ENCODE assay signal across 9 mouse cellular contexts in the genomic region with DNA sequence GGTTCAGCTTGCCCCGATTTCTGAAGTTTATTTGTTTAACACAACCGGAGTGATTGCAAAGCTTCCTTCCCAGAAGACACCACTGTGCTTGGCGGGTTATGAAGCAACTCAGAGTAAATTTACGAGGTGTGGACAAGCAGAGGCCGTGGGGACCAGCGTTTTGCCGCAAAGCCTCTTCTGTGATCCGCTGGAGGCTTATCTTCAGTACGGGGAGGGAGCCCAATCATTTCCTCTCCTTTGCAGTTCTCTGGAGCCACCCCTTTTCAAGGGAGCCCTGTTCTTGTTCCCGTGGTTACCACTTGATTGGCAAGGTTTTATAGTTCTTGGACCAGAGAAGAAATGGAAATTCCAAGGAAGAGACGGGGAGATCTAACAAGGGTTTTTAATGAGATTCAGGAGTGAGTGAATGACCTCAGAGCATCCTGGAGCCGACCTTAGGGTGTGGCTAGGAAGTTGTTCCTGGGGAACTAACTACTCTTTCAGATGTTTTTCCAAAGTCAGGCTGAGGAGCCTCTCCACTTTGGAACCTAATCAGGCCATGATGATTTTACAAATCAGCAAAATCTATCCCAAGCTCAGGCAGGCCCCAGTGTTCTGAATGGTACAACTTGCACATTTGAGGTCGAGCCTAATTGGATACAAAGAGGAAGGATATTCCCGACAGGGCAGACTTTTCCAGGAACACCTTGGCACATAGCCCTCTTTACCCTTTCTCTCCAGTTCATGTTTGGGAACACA. TPM values are rescaled to one million over a fixed set of nuclear protein-coding genes. Genes with fewer than 3 reads are reported as not detected.
DNase-seq lines count a peak whose midpoint lies in the region; ATAC-seq and TF ChIP-seq lines count a peak whose summit lies in the region.
"Had no signal": no experiment of that assay in that cellular context is flagged by ENCODE, and none has a peak within 500 bp of the region (broad histone marks: within the 10 kb centered on the region; RNA-seq: fewer than 3 reads in every experiment).

No protein-coding gene starts in this region.

- no peak overlapping the region for H3K9ac ChIP-seq in midbrain, embryonic 13.5 days (replicated peaks)
- no peak overlapping the region for H3K9ac ChIP-seq in embryonic facial prominence, embryonic 13.5 days
- no peak overlapping the region for H3K9ac ChIP-seq in lung, postnatal 0 days (replicated peaks; ENCODE audit: low read depth)
- H3K9ac ChIP-seq: neural tube, embryonic 13.5 days had no signal

- no peaks in the 10 kb centered on the region for H3K9me3 ChIP-seq in midbrain, embryonic 10.5 days (replicated peaks)
- H3K9me3 ChIP-seq in midbrain, embryonic 13.5 days = no peaks in the 10 kb centered on the region
- no peaks in the 10 kb centered on the region for H3K9me3 ChIP-seq in embryonic facial prominence, embryonic 13.5 days
- no peaks in the 10 kb centered on the region for H3K9me3 ChIP-seq in lung, postnatal 0 days (ENCODE audit: low read length)
- H3K9me3 ChIP-seq: neural tube, embryonic 13.5 days had no signal

- TF ChIP-seq EP300 in lung, postnatal 0 days (IDR thresholded peaks at IDR 0.05) = peak; percentile 76

- no peak overlapping the region for H3K4me3 ChIP-seq in midbrain, embryonic 10.5 days
- H3K4me3 ChIP-seq in midbrain, embryonic 13.5 days (replicated peaks) = no peak overlapping the region
- H3K4me3 ChIP-seq in embryonic facial prominence, embryonic 13.5 days = no peak overlapping the region
- H3K4me3 ChIP-seq in lung, postnatal 0 days (ENCODE audit: low read depth, low read length) = no peak overlapping the region
- H3K4me3 ChIP-seq in thymus, adult 2 months (ENCODE audit: control insufficient read depth, insufficient read depth, low read length) = no peak overlapping the region
- H3K4me3 ChIP-seq: neural tube, embryonic 13.5 days had no signal

- no peak for DNase-seq in midbrain, embryonic 10.5 days (ENCODE audit: low spot score)
- DNase-seq in heart, postnatal 14 days = peak; percentile 57 to 63
- peak; percentile 90 for DNase-seq in lung, postnatal 0 days (ENCODE audit: low spot score)
- no peak for DNase-seq in thymus, adult 2 months
- no peak for DNase-seq in layer of hippocampus, adult 8-10 months (ENCODE audit: low spot score in 2 of 2)
- DNase-seq in right cerebral cortex, adult 2 months (ENCODE audit: low spot score in 2 of 2) = no peak

- no peak for TF ChIP-seq POLR2A in thymus, adult 2 months (IDR thresholded peaks at IDR 0.05; ENCODE audit: control insufficient read depth, extremely low read depth, insufficient read depth, low read length, poor library complexity)

- 28% methylated on average over 14 of the region's 14 CpGs for WGBS in midbrain, embryonic 10.5 days
- 23% methylated on average over 14 of the region's 14 CpGs for WGBS in midbrain, embryonic 13.5 days
- 22% methylated on average over 14 of the region's 14 CpGs for WGBS in embryonic facial prominence, embryonic 13.5 days
- 3% methylated on average over 14 of the region's 14 CpGs for WGBS in lung, postnatal 0 days
- 27% methylated on average over 14 of the region's 14 CpGs for WGBS in thymus, adult 2 months

- H3K27me3 ChIP-seq in midbrain, embryonic 10.5 days (ENCODE audit: low read depth, poor library complexity, severe bottlenecking) = no peaks in the 10 kb centered on the region
- H3K27me3 ChIP-seq in midbrain, embryonic 13.5 days = no peaks in the 10 kb centered on the region
- no peaks in the 10 kb centered on the region for H3K27me3 ChIP-seq in embryonic facial prominence, embryonic 13.5 days
- H3K27me3 ChIP-seq in lung, postnatal 0 days (replicated peaks; ENCODE audit: insufficient read depth, low read length) = no peaks in the 10 kb centered on the region
- H3K27me3 ChIP-seq in thymus, adult 2 months (ENCODE audit: control insufficient read depth, insufficient read depth, low read length) = no peaks in the 10 kb centered on the region
- H3K27me3 ChIP-seq: neural tube, embryonic 13.5 days had no signal

- no peak for ATAC-seq in midbrain, embryonic 13.5 days
- no peak for ATAC-seq in embryonic facial prominence, embryonic 13.5 days (ENCODE audit: insufficient number of reproducible peaks, insufficient read depth, low FRiP score, low TSS enrichment, low read depth)
- ATAC-seq in lung, postnatal 0 days = peak; percentile 87

- peaks cover 12% of the 10 kb centered on the region for H3K4me1 ChIP-seq in midbrain, embryonic 10.5 days
- H3K4me1 ChIP-seq in midbrain, embryonic 13.5 days (replicated peaks) = peaks cover 6% of the 10 kb centered on the region
- peaks cover 27% of the 10 kb centered on the region for H3K4me1 ChIP-seq in embryonic facial prominence, embryonic 13.5 days
- H3K4me1 ChIP-seq in lung, postnatal 0 days (ENCODE audit: insufficient read depth, low read depth, low read length) = peaks cover 14% of the 10 kb centered on the region; the same call in 1 of the 2 replicates
- H3K4me1 ChIP-seq in thymus, adult 2 months (replicated peaks; ENCODE audit: control insufficient read depth, insufficient read depth, low read length) = peaks cover 8% of the 10 kb centered on the region

- H3K27ac ChIP-seq in midbrain, embryonic 10.5 days (replicated peaks) = 0 out of 2 replicates have a peak overlapping the region, but pooled peaks have one; percentile 38
- H3K27ac ChIP-seq in midbrain, embryonic 13.5 days = no peak overlapping the region
- peak overlapping the region; percentile 2; the same call in 1 of the 2 replicates for H3K27ac ChIP-seq in embryonic facial prominence, embryonic 13.5 days
- peak overlapping the region; percentile 75 for H3K27ac ChIP-seq in lung, postnatal 0 days (ENCODE audit: low read length)
- no peak overlapping the region for H3K27ac ChIP-seq in thymus, adult 2 months (ENCODE audit: control insufficient read depth, insufficient read depth, low read length)
- H3K27ac ChIP-seq: neural tube, embryonic 13.5 days had no signal

- no peak overlapping the region for H3K4me2 ChIP-seq in midbrain, embryonic 13.5 days (replicated peaks)
- H3K4me2 ChIP-seq in embryonic facial prominence, embryonic 13.5 days = no peak overlapping the region
- H3K4me2 ChIP-seq in lung, postnatal 0 days (replicated peaks; ENCODE audit: low read depth, low read length) = no peak overlapping the region
- H3K4me2 ChIP-seq: neural tube, embryonic 13.5 days had no signal

- TF ChIP-seq CTCF in lung, postnatal 0 days (IDR thresholded peaks at IDR 0.05) = no peak
- TF ChIP-seq CTCF in thymus, adult 2 months (IDR thresholded peaks at IDR 0.05; ENCODE audit: borderline replicate concordance, control insufficient read depth, extremely low read depth, insufficient read depth, low read length, poor library complexity) = no peak

- intact Hi-C loops in heart, postnatal 14 days (cut with DNase I) = no loop called here

- H3K36me3 ChIP-seq in midbrain, embryonic 10.5 days = no peaks in the 10 kb centered on the region
- no peaks in the 10 kb centered on the region for H3K36me3 ChIP-seq in midbrain, embryonic 13.5 days
- no peaks in the 10 kb centered on the region for H3K36me3 ChIP-seq in embryonic facial prominence, embryonic 13.5 days
- H3K36me3 ChIP-seq in lung, postnatal 0 days (ENCODE audit: insufficient read depth, low read length) = no peaks in the 10 kb centered on the region
- H3K36me3 ChIP-seq in thymus, adult 2 months (ENCODE audit: control insufficient read depth, insufficient read depth, low read length) = no peaks in the 10 kb centered on the region
- H3K36me3 ChIP-seq: neural tube, embryonic 13.5 days had no signal

RNA-seq across cellular contexts. Expression of gene Map3k14, which starts 25.0 kb away (rescaled TPM):
- 4.4 and 5.4 TPM in 2 replicates for polyA plus RNA-seq in midbrain, embryonic 10.5 days (2016; fragmentation: Nextera tagmentation; extraction: Ambion mirVana)
- 3.6 and 5.0 TPM in 2 replicates for polyA plus RNA-seq in midbrain, embryonic 13.5 days (2015; fragmentation: Nextera tagmentation; extraction: Ambion mirVana)
- 4.4 and 5.5 TPM in 2 replicates for polyA plus RNA-seq in embryonic facial prominence, embryonic 13.5 days (2015; fragmentation: Nextera tagmentation; extraction: Ambion mirVana)
- total RNA-seq in heart, postnatal 14 days (2021) = 1 to 10 TPM; 3.5 to 4.0 TPM
- polyA plus RNA-seq in lung, postnatal 0 days (2015; fragmentation: Nextera tagmentation; extraction: Ambion mirVana) = 2.6 and 4.0 TPM in 2 replicates
- 40.7 and 41.3 TPM in 2 replicates for polyA plus RNA-seq in thymus, adult 2 months (2012; rRNA removed)
- total RNA-seq in layer of hippocampus, adult 8-10 months (2022) = 1 to 10 TPM; 4.6 to 5.5 (median 4.8) TPM

Comparison
In these comparisons a context has a peak if more than half of its experiments do, and no peak if none do; other contexts are left out.
1. H3K27ac ChIP-seq: peak in midbrain, embryonic 10.5 days (single experiment), embryonic facial prominence, embryonic 13.5 days (single experiment) and lung, postnatal 0 days (single experiment); none in midbrain, embryonic 13.5 days (single experiment) and thymus, adult 2 months (single experiment).
2. DNase-seq: peak in heart, postnatal 14 days (2 of 2) and lung, postnatal 0 days (single experiment); none in midbrain, embryonic 10.5 days (single experiment), thymus, adult 2 months (single experiment), layer of hippocampus, adult 8-10 months (0 of 2) and right cerebral cortex, adult 2 months (0 of 2).